Mouse (Mus musculus) right cerebral cortex, postnatal 14 days (tissue): Measurements from ENCODE around the gene Unc93b1.
A peak's percentile ranks its signal among the peaks of the same experiment; 100 is the strongest.
"Not testable (repeated sequence)": the region's sequence is repeated elsewhere in the genome, so short reads cannot be mapped to it uniquely, and the experiment has no call there.

ENCODE experiments used
- DNase-seq: peaks from one replicate; pipeline ENCODE4 v3.0.0; 2022

The Unc93b1 gene

DNA sequence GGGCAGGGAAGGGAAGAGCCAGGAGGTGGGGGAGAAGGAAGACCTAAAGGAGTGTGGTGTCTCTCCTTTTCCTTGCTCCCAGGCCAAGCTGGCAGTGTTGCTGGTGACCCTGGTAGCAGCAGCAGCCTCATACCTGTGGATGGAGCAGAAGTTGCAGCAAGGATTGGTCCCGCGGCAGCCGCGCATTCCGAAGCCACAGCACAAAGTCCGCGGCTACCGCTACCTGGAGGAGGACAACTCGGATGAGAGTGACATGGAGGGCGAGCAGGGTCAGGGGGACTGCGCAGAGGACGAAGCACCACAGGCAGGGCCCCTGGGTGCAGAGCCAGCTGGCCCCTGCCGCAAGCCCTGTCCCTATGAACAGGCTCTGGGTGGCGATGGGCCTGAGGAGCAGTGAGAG is 13.6 kb downstream of the Unc93b1 start:
- DNase-seq: no peak

DNA sequence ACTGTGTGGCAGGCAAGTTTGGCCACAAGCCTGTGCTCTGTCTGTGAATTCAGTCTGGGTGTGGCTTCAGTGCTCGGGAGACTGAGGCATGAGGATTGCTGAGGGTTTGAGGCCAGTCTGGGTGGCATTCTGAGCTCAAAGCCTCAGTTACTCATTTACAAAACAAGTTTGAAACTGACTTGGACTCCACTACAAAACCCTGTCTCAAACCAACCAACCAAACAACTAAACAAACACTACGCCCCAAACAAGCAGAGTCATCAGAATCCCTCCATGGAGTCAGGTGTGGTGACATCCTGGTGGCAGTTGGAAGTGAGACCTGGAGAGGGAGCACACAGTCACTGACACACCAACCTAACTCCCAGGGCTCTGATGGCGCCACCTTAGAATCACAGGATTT is 15.3 kb downstream of the Unc93b1 start:
- no peak for DNase-seq

DNA sequence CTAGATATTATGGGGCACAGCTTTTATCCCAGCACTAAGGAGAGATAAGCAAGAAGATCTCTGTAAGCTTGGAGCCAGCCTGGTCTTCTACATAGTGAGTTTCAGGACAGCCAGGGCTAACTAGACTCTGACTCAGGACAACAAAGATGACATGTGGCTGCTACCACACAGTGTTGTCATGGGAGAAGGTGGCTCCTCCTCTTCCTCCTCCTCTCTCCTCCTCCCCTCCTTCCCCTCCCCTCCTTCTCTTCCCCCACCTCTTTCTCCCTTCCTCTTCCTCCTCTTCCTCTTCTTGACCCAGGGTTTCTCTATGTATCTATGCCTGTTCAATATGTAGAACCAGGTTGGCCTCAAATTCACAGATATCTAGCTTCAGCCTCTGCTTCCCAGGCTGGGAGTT is 16.5 kb downstream of the Unc93b1 start:
- no peak for DNase-seq

DNA sequence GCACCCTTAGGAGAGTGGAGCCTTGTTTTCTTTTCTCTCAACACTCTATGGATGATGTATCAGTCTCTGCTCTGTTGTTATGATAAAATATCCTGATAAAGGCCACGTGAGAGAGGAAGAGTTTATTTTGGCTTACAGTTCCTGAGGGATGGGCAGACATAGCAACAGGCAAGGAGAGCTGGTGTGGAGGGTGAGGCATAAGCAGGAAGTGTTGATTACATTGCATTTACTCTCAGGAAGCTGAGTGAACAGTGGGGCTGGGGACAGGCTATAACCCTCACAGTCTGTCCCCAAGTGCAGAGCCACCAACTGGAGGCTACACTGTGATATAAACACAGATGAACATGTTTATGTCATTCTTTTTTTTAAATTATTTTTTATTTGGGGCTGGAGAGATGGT is 17.1 kb downstream of the Unc93b1 start:
- no peak for DNase-seq

DNA sequence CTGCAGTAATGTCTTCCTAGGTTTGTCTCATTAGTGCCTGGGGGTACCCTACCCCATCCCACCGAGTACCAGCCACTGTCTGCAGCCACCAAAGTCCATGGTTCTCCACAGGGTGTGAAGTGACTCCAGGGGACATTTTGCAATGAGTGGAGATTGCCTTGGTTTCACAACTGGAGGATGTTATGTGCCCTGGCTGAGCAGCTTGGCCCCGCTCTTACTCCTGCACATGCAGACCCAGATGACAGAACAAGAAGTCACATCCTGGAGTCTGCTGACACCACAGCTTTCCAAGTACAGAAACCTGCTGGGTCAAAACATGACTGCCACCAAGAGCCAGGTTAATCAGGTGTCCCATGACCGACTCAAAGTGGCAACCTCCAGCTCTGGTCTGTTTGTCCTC is 20.0 kb downstream of the Unc93b1 start:
- DNase-seq: no peak

DNA sequence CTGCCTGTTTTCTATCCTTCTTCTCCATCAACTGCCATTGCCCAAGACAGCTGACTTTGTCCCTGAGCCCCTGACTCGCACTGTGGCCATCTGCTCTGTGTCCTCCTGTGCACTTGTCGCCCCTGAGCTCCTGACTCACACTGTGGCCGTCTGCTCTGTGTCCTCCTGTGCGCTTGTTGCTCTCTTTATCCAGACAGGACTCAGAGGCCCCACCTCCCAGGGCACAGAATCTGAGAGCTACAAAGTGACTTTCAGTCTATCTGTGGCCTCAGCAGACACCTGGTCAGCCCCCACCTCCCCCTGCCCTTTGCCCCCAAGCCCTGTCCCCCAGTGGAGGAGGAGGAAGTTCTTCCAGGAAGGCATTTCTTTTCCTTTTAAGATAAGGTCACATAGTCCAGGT is 20.8 kb downstream of the Unc93b1 start:
- no peak for DNase-seq

DNA sequence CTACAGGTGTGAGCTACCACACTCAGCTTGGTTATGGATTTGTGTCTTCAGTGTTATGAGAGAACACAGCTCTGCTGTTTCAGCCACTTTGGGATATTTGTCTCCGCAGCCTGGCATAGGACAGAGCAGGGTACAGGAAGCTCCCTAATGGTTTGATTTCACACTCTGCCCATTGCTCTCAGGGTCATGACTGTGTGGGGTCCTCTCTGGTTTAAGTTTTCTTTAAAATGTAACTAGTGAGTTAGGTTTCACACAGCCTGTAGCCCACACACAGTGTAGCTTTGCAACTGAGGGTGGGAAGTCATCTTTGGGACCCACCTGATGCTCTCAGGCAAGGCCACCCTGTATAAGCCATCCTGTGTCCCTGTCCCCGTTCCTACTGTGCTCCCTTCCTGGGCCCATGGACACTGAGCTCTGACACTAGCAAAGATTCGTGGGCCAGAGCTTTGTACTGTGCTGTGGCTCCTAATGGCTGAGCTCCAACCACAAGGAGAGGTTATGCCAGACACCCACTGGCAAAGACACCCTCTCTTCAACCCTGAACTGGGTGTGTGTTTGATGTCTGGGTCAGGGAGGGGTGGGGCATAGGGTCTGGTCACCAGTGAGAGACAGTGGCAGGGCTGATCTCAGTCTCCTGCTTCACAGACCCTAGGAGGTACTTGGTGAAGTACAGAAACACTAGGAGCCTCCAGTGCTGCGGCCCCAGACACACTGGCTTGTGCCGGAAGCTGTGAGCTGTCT is 22.5 kb downstream of the Unc93b1 start:
- not testable (repeated sequence) for DNase-seq

DNA sequence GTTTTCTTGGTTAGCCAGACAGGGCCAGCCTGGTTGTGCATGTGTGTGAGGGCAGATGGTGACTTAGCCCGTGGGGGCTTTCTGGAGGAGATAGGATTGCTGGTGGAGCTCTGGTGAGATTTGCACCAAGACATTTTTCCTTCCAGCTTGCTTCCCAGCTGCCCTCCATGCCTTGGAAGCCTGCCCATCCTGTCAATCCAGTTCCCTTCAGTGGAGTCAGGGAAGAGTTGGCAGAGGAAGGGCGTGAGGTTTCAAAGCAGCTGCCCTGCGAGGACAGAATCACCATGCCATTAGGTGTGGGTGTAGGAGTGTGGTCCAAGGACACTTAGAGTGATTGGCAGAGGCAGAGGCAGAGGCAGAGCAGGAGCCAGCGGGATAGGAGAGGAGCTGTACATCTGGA is 23.5 kb downstream of the Unc93b1 start, which contains the start of gene Aldh3b3:
Gene Aldh3b3, plus strand, starts transcription at position 176 of the 400 bp plus-strand sequence.
- peak; percentile 15 for DNase-seq

DNA sequence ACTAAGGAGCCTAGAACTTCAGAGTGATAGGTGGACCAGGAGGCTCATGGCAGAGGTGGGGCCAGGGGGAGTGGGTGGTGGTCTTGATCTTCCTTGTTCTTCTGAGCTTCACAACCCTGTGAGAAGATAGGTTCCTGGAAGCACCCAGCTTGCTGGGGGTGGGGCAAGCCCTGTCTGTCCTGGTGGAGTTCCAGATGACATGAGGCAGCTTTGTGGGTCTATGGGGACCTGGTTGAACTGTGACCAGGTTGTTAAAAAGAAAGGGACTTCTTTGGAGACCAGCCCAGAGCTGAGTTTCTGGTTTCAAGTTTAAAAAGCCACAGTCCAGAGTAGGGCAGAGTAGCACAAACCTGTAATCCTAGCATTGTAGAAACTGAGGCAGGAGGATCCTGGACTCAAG is 24.0 kb downstream of the Unc93b1 start:
- DNase-seq: no peak

DNA sequence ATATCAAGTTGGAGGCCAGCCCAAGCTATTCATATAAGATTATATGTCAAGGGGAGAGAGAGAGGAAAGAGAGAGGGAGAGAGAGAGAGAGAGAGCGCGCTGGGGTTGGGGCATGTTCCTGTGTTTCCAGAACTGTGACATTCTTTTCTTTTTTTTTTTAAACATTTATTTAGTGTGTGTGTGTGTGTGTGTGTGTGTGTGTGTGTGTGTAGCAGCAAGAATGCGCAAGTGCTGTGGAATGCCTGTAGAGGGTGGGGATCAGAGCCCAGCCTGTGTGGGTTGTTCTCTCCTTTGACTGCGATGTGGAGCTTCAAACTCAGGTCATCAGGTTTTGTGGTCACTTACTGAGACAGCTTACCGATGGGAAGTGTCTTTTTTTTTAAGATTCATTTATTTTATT is 25.2 kb downstream of the Unc93b1 start:
- DNase-seq: no peak

DNA sequence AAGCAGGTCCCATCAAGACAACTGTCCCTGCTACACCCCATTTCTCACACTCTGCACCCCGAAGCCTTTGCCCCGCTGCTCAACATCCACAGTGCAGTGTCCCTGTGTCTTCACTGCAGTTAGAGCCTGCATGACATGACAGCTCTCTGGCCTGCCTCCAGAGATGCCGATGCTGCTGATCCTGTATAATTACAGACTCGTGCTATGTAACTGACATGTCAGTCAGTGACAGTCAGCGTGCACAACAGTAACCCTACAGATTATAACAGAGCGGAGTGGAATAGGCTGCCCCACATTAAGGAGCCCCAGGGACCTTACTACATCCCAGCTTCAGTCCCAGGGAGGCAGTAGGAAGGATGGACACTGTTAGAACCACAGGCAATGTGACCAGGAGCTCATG is 26.8 kb downstream of the Unc93b1 start:
- not testable (repeated sequence) for DNase-seq

DNA sequence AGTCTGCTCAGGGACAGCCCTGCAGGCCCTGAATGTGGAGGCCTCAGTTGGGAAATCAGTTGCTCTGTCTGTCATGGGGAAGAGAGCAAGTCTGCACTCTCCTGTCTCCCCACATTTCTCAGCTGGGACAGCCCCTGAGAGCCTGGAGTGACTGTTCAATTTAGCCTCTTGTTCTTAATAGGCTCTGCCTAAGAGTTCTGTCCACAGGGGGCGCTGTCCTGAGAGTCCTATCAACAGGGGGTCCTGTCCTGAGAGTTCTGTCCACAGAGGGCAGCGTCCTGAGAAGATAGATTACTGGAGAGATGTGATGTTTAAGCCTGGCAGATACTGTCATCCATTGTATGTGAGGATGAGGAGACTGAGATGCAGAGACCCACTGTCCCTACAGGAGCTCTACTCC is 27.5 kb downstream of the Unc93b1 start:
- peak; percentile 35 for DNase-seq

DNA sequence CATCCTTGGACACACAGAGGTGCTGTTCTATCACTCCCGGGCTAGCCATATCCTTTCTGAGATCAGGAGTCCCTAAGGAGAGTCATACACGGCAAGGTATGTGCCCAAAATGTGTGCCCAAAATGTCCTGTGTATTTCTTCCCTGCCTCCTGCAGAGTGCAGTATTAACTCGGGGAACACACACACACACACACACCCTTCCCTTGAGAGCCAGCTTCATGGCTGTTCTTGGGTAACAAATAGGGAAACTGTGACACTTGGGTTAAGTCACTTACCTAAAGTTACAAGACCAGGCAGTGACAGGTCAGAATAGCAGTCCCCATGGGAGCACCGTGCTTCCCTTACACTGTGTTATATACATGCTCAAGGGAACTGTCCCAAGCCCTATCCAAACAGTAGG is 29.0 kb downstream of the Unc93b1 start:
- no peak for DNase-seq

DNA sequence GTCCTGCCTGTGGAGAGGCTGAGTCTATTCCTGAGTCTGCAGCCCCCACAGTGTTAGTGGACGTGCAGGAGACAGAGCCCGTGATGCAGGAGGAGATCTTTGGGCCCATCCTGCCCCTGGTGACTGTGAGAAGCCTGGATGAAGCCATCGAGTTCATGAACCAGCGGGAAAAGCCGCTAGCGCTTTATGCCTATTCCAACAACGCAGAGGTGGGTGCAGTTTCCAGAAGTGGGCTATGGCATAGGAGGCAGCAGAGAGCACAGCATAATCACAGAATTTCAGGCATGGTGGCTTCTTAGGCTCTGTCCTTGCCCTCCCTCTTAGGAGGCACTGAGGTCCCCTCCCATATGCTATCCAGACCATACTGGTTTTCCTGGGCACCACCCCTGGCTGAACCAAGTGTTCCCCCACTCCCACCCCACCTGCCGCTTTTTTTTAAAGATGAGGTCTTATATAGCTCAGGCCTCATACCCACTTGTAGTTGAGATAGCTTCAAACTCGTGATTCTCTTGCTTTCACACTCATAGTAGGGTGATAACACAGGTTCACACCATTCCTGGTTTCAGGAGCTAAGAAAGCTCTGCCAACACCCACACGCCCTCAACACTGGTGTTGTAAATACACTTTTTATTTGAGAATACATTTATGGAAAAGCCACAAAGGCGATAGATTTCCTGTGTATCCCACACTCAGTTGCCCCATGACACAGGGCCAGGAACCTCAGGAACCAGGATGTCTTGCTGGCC is 31.5 kb downstream of the Unc93b1 start:
- no peak for DNase-seq

DNA sequence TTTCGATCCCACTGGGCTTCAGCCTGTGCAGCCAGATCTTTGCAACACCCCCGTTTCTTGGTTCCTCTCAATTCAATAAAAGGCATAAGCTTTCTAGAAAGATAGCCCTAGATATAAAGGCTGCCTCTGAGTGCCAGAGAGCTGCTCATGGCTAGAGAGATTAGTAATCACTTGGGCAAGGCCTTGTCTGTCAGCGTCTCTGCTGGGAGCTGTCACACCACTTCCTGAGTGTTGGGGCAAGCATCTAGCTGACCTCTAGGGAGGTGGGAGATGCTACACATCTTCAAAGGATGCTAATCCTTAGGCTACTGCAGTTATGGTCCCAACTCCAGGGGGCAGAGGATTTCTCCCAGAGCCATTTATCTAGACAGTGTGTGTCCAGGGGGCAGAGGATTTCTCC is 32.3 kb downstream of the Unc93b1 start:
- DNase-seq: no peak

DNA sequence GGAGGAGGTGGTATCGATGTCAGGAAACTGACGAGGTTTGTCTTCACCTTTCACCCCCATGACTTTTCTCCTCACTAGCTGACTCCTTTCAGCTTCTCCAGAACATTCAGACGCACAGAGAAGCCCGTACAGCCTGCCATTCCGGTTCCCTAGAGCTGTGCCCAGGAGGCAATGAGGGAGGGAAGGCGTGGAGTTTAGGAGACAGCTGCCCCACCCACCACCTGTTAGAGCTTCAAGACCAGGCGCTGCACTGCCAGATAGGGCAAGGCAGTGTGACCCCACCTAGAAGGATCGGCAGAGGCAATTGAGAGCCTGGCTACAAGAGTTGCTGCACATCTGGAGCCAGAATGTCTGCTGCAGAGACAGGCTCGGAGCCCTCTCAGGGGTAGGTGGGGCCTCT is 37.2 kb downstream of the Unc93b1 start, which contains the start of gene Aldh3b2:
Gene Aldh3b2, plus strand, starts transcription at position 100 of the 400 bp plus-strand sequence.
- DNase-seq: no peak

DNA sequence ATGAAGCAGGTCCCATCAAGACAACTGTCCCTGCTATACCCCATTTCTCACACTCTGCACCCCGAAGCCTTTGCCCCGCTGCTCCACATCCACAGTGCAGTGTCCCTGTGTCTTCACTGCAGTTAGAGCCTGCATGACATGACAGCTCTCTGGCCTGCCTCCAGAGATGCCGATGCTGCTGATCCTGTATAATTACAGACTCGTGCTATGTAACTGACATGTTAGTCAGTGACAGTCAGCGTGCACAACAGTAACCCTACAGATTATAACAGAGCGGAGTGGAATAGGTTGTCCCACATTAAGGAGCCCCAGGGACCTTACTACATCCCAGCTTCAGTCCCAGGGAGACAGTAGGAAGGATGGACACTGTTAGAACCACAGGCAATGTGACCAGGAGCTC is 39.6 kb downstream of the Unc93b1 start:
- not testable (repeated sequence) for DNase-seq

DNA sequence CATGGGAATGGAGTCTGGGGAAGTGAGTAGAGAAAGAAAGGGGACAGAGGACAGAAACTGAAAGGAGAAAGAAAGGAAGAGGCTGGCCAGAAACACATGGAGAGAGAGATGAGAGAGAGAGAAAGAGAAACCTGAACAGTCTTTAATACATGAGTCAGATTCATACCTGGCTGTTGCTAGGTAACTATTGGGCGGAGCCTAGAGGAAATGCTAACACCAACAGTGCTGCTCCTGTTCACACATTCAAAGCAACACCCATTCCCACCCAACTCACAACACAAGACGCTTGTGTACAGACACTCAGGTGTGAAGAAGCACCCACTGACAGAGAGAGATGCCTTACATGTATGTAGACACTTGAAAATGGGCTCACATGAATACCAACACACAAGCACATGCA is 40.9 kb downstream of the Unc93b1 start:
- no peak for DNase-seq

DNA sequence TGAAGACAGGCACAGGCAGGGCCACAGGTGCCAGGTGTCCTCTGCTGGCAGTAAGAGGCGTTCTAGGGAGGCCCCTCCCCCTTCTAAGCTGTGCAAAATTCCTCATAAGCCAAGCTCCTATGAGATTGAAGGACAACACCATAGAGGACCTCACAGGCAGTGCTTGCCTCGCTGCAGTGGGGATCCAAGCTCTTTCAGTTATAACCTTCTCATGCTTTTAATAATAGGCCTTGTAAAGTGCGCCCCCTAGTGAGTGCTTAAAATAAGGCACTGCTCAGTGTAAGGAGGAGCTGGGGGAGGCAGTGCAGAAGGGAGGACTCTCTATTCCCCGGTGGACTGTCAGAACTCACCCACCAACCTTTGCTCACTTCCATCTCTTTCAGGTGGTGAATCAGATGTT is 45.3 kb downstream of the Unc93b1 start:
- DNase-seq: peak; percentile 76

DNA sequence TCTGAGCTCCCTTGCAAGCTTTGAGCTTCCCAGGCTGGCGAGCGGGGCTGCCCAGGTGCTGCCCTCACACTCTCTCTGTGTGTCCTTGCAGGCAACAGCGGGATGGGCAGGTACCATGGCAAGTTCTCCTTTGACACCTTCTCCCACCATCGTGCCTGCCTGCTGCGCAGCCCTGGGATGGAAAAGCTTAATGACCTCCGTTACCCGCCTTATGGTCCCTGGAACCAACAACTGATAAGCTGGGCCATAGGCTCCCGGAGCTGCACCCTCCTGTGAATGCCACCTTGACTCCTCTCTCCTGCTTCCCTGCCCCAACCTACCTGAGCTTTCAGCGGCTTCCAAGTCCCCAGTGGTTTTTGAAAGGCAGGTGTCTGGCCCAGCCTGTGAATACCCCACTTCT is 45.9 kb downstream of the Unc93b1 start:
- DNase-seq: no peak

DNA sequence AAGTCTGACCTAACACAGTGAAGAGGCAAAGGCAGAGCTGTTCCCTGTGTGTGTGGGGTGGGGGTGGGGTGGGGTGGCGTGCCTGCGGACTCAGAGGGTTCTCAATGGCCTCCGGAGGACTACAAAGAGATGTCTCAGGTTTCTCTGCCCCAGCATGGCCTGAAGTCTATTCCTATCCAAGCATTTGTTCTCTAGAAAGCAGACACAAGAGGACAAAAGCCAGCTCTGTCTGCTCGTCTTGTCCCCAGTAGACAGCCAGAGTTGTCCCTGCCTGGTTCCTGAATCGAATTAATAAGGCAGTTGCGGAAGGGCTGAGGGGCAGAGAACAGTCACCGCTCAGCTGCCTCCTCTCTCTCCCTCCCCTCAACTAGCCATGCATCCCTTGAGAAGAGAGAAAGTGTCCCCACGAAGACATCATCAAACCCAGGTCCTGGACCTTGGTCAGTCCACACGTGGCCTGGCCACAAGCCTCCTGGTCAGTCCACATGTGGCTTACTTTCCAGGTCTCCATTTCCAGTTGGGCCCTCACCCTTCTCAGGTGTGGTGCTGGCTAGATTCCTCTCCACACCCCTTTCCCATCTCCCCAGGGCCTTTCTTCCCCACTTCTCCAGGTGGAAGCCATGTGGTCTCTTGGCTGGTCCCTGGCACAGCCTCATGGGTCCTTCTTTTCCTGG is 48.7 kb downstream of the Unc93b1 start:
- no peak for DNase-seq

DNA sequence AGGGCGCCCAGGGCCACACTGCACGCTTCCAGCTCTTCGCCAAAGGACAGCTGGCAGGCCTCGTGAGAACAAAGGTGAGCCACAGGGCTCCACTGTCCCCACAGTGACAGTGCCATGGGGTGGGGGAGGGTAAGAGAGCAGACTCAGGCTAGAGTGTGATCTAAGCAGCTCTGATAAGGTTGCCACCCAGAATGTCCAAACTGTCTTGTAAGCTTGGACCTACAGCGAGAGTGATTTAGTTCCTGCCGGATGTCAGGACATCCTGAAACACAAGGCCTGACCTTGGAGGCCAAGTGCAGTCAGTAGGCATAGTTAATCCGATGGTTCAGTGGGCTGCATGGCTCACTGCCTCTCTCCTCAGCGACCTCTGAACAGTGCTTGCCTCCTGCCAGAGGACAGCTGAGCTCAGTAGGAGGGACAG is 50.3 kb downstream of the Unc93b1 start:
- DNase-seq: no peak

DNA sequence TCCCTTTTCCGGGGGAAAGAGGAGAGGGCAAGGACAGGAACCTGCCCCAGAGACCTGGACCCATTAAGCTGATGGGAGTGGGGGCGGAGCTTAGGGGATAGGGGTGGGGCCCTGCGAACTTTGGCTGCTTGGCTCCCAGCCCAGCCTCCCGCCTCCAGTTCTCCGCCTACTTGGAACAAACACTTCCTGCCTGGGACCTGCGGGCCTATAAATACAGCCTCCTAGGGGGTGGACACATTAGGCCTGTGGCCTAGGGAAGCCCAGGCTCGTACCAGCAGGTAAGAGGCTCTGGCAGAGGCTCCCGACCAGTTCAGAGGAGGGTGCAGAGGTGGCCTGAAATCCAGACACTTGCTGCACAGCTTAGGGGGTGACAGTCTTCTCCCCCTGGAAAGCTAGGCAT is 51.3 kb downstream of the Unc93b1 start, which contains the start of gene Acy3:
Gene Acy3, plus strand, starts transcription at position 237 of the 400 bp plus-strand sequence.
- DNase-seq: peak; percentile 55

DNA sequence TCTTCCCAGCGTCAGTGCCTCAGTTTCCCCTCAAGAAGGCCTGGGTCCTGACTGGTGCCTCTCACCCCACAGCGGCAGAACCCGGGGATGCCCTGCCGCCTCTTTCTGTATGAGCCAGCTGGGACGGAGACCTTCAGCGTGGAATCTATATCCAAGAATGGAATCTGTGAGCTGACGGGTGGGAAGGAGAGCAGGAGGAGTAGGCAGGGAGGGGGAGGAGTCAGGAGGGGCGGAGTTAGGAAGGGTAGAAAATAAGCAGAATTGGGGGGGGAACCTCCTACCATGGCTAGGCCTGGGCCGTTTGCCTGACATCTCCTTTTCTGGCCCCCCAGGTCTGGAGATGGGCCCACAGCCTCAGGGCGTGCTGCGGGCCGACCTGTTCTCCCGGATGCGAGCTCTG is 53.1 kb downstream of the Unc93b1 start:
- no peak for DNase-seq
